Mouse (Mus musculus): ENCODE results near the gene Retsat.

DNA sequence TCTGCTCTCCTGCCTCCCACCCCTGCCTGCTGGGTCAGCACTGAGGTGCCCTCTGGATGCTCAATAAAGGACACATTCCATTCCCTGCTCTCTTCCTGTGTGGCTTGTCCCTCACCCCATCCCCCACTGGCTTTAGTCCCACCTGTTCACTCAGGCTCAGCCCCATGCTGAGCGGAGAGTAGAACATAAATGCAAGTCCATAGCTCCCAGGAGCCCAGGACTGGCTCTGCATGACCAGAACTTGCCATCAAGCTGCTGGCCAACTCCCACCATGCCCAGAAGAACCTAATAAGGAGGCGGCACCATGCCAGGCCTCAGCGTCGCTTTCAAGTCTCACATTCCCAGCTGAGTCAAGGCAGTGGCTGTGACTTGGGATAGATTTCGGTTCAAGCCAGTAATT lies 35.4 kb upstream of the Retsat start:
- TF ChIP-seq CTCF (IDR thresholded peaks at IDR 0.05; ENCODE audit: control insufficient read depth, insufficient read depth, low read length) = no peak
- no peak for TF ChIP-seq POLR2A (IDR thresholded peaks at IDR 0.05; ENCODE audit: borderline replicate concordance, control insufficient read depth, low read depth, low read length)

All from bone marrow, adult 2 months (tissue).